Mouse (Mus musculus) natural killer cell, adult 2 months (primary cell): Measurements from ENCODE around the gene Tlx2.

Source experiments
- DNase-seq, 2 experiments: peaks; one replicate each; pipeline ENCODE4 v3.0.0; 2022; ENCODE audit warnings: low spot score in 2 of 2

Tlx2 gene

DNA sequence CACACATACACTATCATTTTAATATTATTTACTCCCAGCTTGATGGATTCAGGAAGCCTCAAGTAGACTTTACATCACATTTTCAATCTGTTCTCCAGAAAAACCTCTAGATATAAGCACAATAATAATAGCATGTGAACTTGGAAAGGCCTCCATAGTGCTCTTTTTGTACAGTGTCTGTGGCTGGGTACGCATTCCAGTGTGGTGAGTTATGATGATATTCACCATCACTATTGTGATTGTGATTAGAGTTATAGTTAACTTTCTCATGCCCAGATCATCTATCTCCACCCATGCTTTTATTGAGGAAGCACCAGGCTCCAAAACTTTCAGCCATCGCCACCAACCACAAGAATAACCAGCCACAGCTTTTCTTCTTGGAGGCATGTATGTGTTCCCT, 46.3 kb downstream of the Tlx2 start:
- no peak for DNase-seq

DNA sequence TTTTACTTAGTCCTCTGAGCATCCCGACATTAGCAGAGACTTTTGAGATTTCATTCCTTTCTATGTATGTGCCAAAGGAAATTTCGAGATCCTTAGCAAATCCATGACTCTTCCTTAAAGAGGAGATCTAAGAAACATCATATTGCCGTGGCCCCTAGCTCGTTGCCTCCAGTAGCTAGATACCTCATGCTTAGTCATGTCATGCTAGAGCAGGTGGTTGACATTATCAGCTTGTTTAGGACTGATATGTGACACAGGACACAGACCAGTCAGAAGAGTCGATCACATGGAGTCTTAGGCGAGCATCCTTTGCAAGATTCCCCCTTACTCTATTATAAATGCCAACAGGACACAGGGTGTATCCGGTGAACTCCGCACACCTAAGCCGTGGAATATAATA, 47.1 kb downstream of the Tlx2 start:
- no peak for DNase-seq

DNA sequence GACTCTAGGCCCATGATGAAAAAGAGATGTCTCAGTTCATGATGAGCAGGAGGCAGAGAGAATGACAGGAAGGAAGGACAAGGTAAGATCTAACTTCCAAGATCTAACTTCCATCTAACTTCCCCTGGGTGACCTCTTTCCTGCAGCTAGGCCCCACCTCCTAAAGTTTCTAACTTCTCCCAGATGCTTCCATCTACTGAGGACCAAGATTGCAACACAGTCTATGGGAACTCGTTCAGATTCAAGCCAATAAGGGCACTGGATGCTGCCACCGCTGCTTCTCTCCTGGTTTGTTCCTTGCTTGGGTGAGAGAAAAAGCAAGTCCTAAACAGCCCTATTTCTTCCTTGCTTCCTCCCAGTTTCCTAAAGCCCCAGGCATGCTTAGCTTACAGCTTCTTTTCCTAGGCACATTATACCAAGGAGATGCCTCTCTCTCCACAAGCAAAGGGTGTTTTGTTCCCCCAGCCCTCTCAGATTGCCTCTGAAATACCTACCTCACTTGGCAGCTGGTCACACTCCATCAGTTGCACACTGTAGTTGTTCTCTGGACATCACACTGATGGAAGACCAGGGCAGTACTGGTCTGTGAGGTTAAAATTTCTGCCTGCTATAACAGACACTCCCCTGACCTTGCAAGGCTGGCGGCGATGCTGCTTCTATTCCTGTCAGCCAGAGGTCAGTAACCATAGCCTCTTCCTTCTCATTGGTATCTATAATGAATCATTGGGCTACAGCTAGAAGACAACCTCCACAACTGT, 49.1 kb downstream of the Tlx2 start:
- DNase-seq = no peak

DNA sequence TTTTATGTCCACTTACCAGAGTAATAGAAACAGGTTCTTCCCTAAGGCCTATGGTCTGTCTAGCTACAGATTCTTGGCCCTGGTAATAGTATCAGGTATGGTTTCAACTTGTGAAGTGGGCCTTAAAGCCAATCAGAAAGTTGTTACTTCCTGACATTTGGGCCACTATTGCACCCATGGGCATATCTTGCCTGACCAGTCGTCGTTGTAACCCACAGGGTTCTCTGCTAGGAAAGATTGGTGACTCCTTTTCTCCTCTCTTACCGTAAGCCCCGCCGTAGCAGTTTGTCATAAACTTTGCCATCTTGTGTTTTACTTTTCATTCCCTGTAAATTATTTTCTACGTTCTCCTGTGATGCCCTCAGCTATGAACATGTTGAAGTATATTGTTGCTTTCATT, 50.0 kb downstream of the Tlx2 start:
- no peak for DNase-seq

DNA sequence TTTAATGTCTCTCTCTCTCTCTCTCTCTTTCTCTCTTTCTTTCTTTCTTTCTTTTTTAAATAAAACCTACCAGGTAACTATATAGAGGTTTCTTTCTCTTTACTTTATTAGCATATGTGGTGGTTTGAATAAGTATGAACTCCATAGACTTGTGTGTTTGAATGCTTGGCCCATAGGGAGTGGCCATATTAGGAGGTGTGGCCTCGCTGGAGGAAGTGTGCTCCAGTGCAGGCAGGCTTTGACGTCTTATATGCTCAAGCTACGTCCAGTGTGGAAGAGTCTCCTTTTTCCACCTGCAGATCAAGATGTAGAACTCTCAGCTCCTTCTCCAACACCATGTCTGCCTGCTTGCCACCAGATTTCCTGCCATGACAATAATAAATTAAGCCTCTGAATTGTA, 51.0 kb downstream of the Tlx2 start:
- no peak for DNase-seq
